15 mouse cellular contexts compared by ENCODE assay signal in genomic region chr2:9155604-9156003, GRCm38 (mm10).
"Had no signal": no experiment of that assay in that cellular context is flagged by ENCODE, and none has a peak within 500 bp of the region (broad histone marks: within the 10 kb centered on the region; RNA-seq: fewer than 3 reads in every experiment).

No protein-coding gene starts in this region.

- ATAC-seq: hindbrain, embryonic 16.5 days; intestine, embryonic 15.5 days; liver, embryonic 12.5 days had no signal

- DNase-seq: gastrocnemius, postnatal 14 days; heart, adult 18-20 months; heart, postnatal 10 days; heart, postnatal 4 days; kidney, adult 11 months; kidney, adult 2 months; kidney, adult 9 months; kidney, postnatal 25 days; kidney, postnatal 4 days; layer of hippocampus, adult 9-11 months; layer of hippocampus, postnatal 36 days; left cerebral cortex, postnatal 4 days had no signal
